Mouse (Mus musculus): ENCODE measurements around the gene Ubap1l.

DNA sequence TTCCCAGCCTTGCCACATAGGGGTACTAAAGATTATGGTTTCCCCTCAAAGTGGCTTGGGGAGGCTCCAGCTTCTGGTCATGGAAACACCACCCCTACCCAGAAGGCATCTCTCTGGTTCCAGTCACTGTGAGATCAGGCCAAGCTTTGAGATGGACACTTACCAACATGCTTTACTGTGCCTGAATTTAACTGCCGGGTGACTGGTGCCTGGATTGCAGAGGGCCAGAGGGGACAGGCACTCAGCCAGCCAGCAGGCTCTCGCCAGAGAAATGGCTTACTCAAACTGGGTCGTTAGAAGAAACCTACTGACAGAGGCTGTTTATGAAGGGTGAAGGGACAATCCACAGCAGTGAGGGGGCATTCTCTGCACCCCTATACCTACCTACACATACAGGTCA is 23.4 kb downstream of the Ubap1l start:
- no peak for TF ChIP-seq POLR2A (IDR thresholded peaks at IDR 0.05; ENCODE audit: low read depth, low read length)
- TF ChIP-seq CTCF (IDR thresholded peaks at IDR 0.05; ENCODE audit: extremely low read depth, insufficient read length, insufficient replicate concordance, low read depth, low read length), result no peak
